Mouse (Mus musculus): ENCODE data around the gene Fut7. TPM values are rescaled to one million over a fixed set of nuclear protein-coding genes. Genes with fewer than 3 reads are reported as not detected.
A peak's percentile ranks its signal among the peaks of the same experiment; 100 is the strongest.

Gene Fut7
- polyA plus RNA-seq, 1 experiment from 2014 or later: 1.2 TPM

DNA sequence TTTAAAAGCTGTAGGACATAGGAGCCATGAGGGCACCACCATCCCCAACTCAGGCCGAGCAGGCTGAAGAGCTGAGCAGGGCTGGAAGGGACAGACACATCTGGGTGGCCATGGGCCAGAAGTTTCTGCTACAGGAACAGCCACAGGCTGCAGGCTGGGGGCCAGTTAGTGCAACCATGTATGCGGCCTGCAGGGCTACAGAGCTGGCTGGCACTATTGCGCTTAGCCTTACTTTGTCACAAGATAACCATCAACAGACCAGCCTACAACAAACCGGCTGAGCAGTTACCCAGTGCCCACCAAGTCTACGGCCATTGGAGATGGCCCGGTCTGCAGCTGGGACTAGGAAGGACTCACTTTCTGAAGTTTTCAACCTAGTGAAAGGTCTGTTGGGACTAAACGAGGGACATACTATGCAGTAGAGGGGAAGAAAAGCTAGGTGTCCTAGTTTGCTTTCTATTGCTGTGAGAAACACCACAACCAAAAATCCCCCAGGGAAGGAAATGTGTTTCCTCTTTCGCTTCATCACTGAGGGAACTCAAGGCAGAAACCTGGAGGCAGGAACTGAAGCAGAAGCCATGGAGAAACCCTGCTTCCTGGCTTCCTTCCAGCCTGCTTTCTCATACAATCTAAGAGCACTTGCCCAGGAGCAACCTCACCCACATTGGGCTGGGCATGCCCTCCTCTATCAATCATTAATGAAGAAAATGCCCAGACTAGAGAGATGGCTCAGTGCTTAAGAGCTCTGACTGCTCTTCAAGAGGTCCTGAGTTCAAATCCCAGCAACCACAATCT, 28.0 kb downstream of the Fut7 start:
- no peaks in the 10 kb centered on the region for H3K9me3 ChIP-seq (replicated peaks; ENCODE audit: control insufficient read depth, low read length)
- H3K27ac ChIP-seq (ENCODE audit: low read length): no peak overlapping the region
- H3K36me3 ChIP-seq (ENCODE audit: control insufficient read depth, insufficient read depth): no peaks in the 10 kb centered on the region
- H3K4me3 ChIP-seq (ENCODE audit: low read depth, low read length): no peak overlapping the region
- 44% methylated on average over 8 of the region's 8 CpGs for WGBS (ENCODE audit: insufficient replicate concordance)
- no peak for ATAC-seq (ENCODE audit: low read depth)
- no peaks in the 10 kb centered on the region for H3K27me3 ChIP-seq (ENCODE audit: control insufficient read depth, insufficient read depth, low read depth, low read length)
- no peak overlapping the region for H3K4me2 ChIP-seq (ENCODE audit: low read depth, low read length)
- H3K9ac ChIP-seq (ENCODE audit: low read depth, low read length): no peak overlapping the region
- H3K4me1 ChIP-seq (ENCODE audit: control insufficient read depth, low read depth, low read length): no peaks in the 10 kb centered on the region

DNA sequence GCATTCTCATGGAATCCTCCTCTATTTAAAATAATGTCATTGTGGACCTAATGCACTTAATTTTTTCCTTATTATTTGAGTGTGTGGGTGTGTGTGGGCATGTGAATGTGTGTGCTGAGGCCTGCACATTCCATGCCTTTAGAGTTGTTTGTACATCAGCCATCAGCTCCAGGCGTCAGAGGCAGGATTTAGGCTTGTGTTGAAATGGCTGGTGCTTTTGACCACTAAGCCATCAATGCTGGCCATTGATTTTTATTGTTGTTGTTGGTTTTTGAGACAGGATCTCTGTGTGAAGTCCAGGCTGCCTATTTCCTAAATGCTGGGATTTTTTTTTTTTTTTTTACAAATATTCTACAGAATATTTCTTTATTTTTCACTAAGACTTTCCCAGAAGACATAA, 29.9 kb downstream of the Fut7 start:
- ATAC-seq (ENCODE audit: low read depth): no peak

DNA sequence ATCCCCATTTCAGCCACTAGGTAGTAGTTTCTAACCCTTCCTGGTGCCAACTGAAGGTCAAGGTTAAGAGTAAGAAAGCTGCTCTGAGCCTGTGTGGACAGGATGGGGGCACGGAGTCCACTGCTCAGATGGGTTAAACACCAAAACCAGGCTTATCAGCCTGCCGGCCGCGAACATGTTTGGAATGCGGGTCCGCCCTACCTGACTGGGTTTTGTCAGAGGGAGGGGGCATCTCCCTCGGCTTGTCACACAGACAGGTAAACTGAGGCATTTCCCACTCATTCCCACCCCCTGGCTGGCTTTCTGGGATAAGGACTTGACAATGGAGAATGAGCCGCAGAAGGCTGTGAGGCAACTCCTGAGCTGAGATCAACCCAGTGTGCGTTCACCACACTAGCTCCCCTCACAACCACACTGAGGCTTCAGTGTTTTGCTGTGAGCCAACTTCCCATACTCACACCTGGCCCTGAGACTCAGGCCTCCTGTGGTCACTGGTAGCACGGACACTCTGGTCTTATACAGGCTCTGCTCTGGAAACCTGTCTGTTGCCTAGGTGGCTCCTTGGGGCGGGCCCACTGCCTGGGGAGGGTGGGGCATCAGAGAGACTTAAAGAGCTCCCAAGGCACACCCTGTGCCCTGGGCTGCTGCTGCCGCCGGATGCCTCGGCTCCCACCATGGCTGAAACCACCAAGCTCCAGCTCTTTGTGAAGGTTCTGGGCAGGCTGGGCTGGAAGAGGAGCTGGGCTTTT, 33.3 kb downstream of the Fut7 start, which contains the start of gene Clic3:
Clic3 (plus strand) TSS at position 634 of the 749 bp plus-strand sequence.
- H3K36me3 ChIP-seq (ENCODE audit: control insufficient read depth, insufficient read depth): no peaks in the 10 kb centered on the region
- no peak for ATAC-seq (ENCODE audit: low read depth)
- H3K4me2 ChIP-seq (ENCODE audit: low read depth, low read length): no peak within 1 kb of the TSS
- H3K4me1 ChIP-seq (ENCODE audit: control insufficient read depth, low read depth, low read length): peaks cover 21% of the 10 kb centered on the region
- H3K4me3 ChIP-seq (ENCODE audit: low read depth, low read length): no peak within 1 kb of the TSS
- H3K9me3 ChIP-seq (replicated peaks; ENCODE audit: control insufficient read depth, low read length): no peaks in the 10 kb centered on the region
- H3K27ac ChIP-seq (ENCODE audit: low read length): no peak within 1 kb of the TSS
- WGBS (ENCODE audit: insufficient replicate concordance): 57% methylated on average over 14 of the region's 14 CpGs
- no peaks in the 10 kb centered on the region for H3K27me3 ChIP-seq (ENCODE audit: control insufficient read depth, insufficient read depth, low read depth, low read length)
- H3K9ac ChIP-seq (ENCODE audit: low read depth, low read length): no peak within 1 kb of the TSS

More for the DNA sequence above, 29.9 kb downstream of the Fut7 start:
- 29% methylated on average over 1 of the region's 1 CpGs for WGBS (ENCODE audit: insufficient replicate concordance)
- Histone ChIP-seq H3K27ac (ENCODE audit: low read length) (no peak overlapping the region), H3K9me3 (replicated peaks; ENCODE audit: control insufficient read depth, low read length) (no peaks in the 10 kb centered on the region), H3K27me3 (ENCODE audit: control insufficient read depth, insufficient read depth, low read depth, low read length) (no peaks in the 10 kb centered on the region), H3K9ac (ENCODE audit: low read depth, low read length) (no peak overlapping the region), H3K4me2 (ENCODE audit: low read depth, low read length) (no peak overlapping the region), H3K36me3 (ENCODE audit: control insufficient read depth, insufficient read depth) (no peaks in the 10 kb centered on the region), H3K4me3 (ENCODE audit: low read depth, low read length) (no peak overlapping the region), H3K4me1 (ENCODE audit: control insufficient read depth, low read depth, low read length) (no peaks in the 10 kb centered on the region)

DNA sequence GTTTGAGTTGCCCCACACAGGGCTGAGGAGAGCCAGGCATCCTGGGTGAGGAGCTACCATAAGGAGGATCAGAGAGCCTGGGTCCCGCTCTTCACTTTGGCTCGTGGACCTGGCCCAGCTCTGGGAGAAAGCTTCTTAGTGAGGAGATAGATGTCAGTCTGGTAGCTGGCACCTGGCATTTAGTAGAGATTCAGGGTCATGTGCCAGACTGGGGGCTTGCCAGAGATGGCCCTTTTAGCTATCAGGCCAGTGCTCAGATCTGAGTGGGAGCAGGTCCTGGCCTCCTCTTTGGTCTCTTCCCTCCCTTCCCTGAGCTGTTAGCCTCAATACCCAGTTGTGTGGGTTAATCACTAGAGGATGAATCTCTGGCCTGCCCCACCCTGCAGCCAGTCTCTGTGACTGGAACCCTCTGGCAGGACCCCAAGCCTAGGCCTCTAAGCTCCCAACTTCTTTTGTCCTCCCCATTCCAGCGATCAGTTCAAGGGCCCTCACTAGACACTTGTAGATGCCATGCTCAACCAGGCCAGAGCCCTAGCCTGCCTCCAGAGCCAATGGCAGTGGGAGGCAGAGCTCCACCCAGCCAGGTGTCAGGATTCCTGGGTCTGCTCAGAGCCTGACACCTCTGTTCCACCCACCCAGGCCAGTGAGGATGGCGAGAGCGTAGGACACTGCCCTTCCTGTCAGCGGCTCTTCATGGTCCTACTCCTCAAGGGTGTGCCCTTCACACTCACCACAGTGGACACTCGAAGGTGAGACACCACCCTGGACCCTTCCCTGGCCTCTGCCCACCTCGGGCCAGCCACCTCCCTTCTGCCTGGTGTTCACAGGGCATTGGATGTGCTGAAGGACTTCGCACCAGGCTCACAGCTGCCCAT, 34.2 kb downstream of the Fut7 start:
- ATAC-seq (ENCODE audit: low read depth): no peak
- no peak overlapping the region for H3K9ac ChIP-seq (ENCODE audit: low read depth, low read length)

DNA sequence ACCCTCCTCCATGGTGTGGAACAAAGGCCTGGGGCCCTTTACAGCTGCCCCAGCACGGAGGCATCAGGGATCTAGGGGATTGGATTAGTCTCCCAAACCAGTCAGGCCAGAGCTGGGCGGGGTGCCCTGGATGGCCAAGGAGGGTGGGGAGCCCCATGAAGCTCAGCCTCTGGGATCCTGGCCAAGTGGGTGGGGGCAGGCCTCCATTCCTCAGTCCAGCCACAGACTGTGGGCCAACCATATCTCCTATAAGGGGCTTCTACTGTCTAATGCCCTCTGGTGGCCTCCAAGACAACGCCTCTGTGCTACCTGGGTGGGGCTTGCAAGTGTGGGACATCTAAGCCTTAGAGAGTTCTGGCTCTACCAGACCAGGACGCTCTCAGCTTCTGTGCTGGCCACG, 35.8 kb downstream of the Fut7 start:
- Histone ChIP-seq H3K4me2 (ENCODE audit: low read depth, low read length) (no peak overlapping the region), H3K9ac (ENCODE audit: low read depth, low read length) (no peak overlapping the region), H3K4me1 (ENCODE audit: control insufficient read depth, low read depth, low read length) (peaks cover 24% of the 10 kb centered on the region), H3K36me3 (ENCODE audit: control insufficient read depth, insufficient read depth) (no peaks in the 10 kb centered on the region), H3K27me3 (ENCODE audit: control insufficient read depth, insufficient read depth, low read depth, low read length) (no peaks in the 10 kb centered on the region), H3K27ac (ENCODE audit: low read length) (no peak overlapping the region), H3K9me3 (replicated peaks; ENCODE audit: control insufficient read depth, low read length) (no peaks in the 10 kb centered on the region), H3K4me3 (ENCODE audit: low read depth, low read length) (no peak overlapping the region)
- no peak for ATAC-seq (ENCODE audit: low read depth)
- 63% methylated on average over 5 of the region's 5 CpGs for WGBS (ENCODE audit: insufficient replicate concordance)

More for the DNA sequence above, 34.2 kb downstream of the Fut7 start:
- no peaks in the 10 kb centered on the region for H3K9me3 ChIP-seq (replicated peaks; ENCODE audit: control insufficient read depth, low read length)
- H3K4me3 ChIP-seq (ENCODE audit: low read depth, low read length): no peak overlapping the region
- H3K4me1 ChIP-seq (ENCODE audit: control insufficient read depth, low read depth, low read length): peaks cover 24% of the 10 kb centered on the region
- 69% methylated on average over 9 of the region's 9 CpGs for WGBS (ENCODE audit: insufficient replicate concordance)
- no peaks in the 10 kb centered on the region for H3K27me3 ChIP-seq (ENCODE audit: control insufficient read depth, insufficient read depth, low read depth, low read length)
- H3K36me3 ChIP-seq (ENCODE audit: control insufficient read depth, insufficient read depth): no peaks in the 10 kb centered on the region
- no peak overlapping the region for H3K4me2 ChIP-seq (ENCODE audit: low read depth, low read length)
- H3K27ac ChIP-seq (ENCODE audit: low read length): no peak overlapping the region

DNA sequence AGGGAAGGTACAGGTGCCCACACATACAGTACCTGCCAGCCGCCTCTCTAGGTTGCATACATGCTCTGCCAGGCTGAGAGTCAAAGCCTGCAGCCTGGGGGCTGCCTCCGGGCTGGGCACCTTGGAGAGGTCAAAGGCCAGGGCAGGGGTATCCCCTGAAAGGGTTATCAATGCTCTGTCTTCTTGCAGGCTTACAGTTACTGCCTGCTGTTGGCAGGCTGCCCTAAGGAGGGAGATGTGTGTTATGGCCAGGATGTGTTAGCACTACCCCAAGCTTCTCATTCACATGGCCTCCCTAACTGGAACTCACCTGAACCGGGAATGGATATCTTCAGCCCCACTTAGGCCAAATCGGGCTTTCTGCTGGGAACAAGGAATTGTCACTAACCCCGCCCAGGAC, 37.1 kb downstream of the Fut7 start:
- peaks cover 24% of the 10 kb centered on the region for H3K4me1 ChIP-seq (ENCODE audit: control insufficient read depth, low read depth, low read length)
- H3K27ac ChIP-seq (ENCODE audit: low read length): no peak overlapping the region; the same call in 1 of the 2 replicates
- WGBS (ENCODE audit: insufficient replicate concordance): 33% methylated on average over 5 of the region's 5 CpGs
- peak overlapping the region; percentile 88 for H3K4me3 ChIP-seq (ENCODE audit: low read depth, low read length)
- peak overlapping the region; percentile 78 for H3K4me2 ChIP-seq (ENCODE audit: low read depth, low read length)
- H3K27me3 ChIP-seq (ENCODE audit: control insufficient read depth, insufficient read depth, low read depth, low read length): no peaks in the 10 kb centered on the region
- no peaks in the 10 kb centered on the region for H3K36me3 ChIP-seq (ENCODE audit: control insufficient read depth, insufficient read depth)
- H3K9me3 ChIP-seq (replicated peaks; ENCODE audit: control insufficient read depth, low read length): no peaks in the 10 kb centered on the region
- peak overlapping the region; percentile 85 for H3K9ac ChIP-seq (ENCODE audit: low read depth, low read length)
- no peak for ATAC-seq (ENCODE audit: low read depth)

DNA sequence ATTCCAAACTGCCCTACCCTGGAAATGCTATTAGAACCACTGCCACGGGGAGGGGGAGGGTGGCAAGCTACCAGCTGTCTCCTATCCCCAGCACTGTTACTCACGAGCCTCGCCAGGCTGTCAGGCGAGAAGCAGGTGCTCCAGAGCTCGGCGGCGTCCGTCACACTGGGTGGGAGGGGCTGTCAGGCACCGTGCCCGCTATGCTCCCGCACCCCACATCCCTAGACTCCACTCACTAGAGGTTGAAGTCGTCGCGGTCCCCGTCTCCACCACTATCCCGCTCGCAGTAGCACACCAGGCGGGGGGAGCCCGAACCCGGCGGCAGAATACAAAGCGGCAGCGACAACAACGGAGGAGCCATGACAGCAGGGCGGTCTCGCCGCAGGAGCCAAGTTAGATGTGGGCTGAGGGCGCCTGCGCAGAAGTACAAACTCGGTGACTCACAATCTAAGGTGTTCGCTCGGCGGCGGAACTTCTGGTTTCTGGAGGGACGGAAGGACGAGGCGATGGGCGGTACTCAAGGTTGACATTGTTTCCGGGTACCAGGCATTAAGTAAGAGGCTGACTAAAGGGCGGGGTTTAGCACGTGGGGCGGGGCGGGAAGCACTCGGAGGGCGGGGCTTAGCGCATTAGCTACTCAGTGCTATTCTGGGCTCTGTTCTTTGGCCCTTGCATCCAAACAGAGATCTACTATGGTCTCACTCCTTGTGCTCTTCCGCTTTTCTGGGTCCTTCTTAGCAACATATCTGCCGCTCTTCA, 37.7 kb downstream of the Fut7 start, which contains the start of gene Paxx:
Paxx (minus strand) TSS at position 544 of the 759 bp plus-strand sequence.
- peak within 1 kb of the TSS; percentile 88 for H3K4me3 ChIP-seq (ENCODE audit: low read depth, low read length)
- H3K36me3 ChIP-seq (ENCODE audit: control insufficient read depth, insufficient read depth): no peaks in the 10 kb centered on the region
- ATAC-seq (ENCODE audit: low read depth): peak; percentile 88
- H3K4me1 ChIP-seq (ENCODE audit: control insufficient read depth, low read depth, low read length): peaks cover 24% of the 10 kb centered on the region
- no peaks in the 10 kb centered on the region for H3K27me3 ChIP-seq (ENCODE audit: control insufficient read depth, insufficient read depth, low read depth, low read length)
- under 1% methylated on average over 48 of the region's 48 CpGs for whole genome bisulfite sequencing (ENCODE audit: insufficient replicate concordance)
- H3K9ac ChIP-seq (ENCODE audit: low read depth, low read length): peak within 1 kb of the TSS; percentile 85
- peak within 1 kb of the TSS; percentile 94 for H3K27ac ChIP-seq (ENCODE audit: low read length)
- H3K9me3 ChIP-seq (replicated peaks; ENCODE audit: control insufficient read depth, low read length): no peaks in the 10 kb centered on the region
- peak within 1 kb of the TSS; percentile 78 for H3K4me2 ChIP-seq (ENCODE audit: low read depth, low read length)

DNA sequence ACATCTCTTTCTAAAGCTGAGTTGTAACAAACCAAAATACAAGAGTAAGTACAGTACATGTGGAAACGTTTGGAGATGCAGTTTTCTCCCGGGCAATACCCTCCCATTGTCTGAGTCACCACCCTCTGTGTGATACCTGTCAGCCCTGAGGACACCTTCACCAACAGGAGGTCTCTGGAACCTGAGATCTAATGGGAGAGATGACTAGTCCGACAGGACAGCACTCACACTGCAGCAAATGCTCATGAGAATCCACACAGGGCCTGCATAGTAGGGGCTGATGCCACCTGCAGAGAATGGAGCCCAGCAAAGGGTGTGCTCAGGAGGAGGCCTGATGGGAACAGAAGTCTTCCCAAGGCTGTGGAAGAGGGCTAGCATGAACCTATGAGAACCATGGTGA, 38.3 kb downstream of the Fut7 start:
- ATAC-seq (ENCODE audit: low read depth): no peak
- 18% methylated on average over 3 of the region's 3 CpGs for WGBS (ENCODE audit: insufficient replicate concordance)
- peaks cover 24% of the 10 kb centered on the region for H3K4me1 ChIP-seq (ENCODE audit: control insufficient read depth, low read depth, low read length)
- no peaks in the 10 kb centered on the region for H3K27me3 ChIP-seq (ENCODE audit: control insufficient read depth, insufficient read depth, low read depth, low read length)
- H3K27ac ChIP-seq (ENCODE audit: low read length): peak overlapping the region; percentile 69
- H3K9me3 ChIP-seq (replicated peaks; ENCODE audit: control insufficient read depth, low read length): no peaks in the 10 kb centered on the region
- H3K9ac ChIP-seq (ENCODE audit: low read depth, low read length): no peak overlapping the region; the same call in 1 of the 2 replicates
- no peaks in the 10 kb centered on the region for H3K36me3 ChIP-seq (ENCODE audit: control insufficient read depth, insufficient read depth)
- peak overlapping the region; percentile 78 for H3K4me2 ChIP-seq (ENCODE audit: low read depth, low read length)
- peak overlapping the region; percentile 88 for H3K4me3 ChIP-seq (ENCODE audit: low read depth, low read length)
